Mouse (Mus musculus): ENCODE results near the gene Oxnad1. TPM values are rescaled to one million over a fixed set of nuclear protein-coding genes. Genes with fewer than 3 reads are reported as not detected.
"Not testable (repeated sequence)": the region's sequence is repeated elsewhere in the genome, so short reads cannot be mapped to it uniquely, and the experiment has no call there.

Oxnad1 gene
- polyA plus RNA-seq, 1 experiment from 2014 or later: 20.4 TPM

GRCm38 (mm10) chr14:32091704-32092103 lies 6.5 kb downstream of the Oxnad1 start:
- Histone ChIP-seq H3K27ac (no peak overlapping the region), H3K4me1 (peaks cover 19% of the 10 kb centered on the region), H3K27me3 (no peaks in the 10 kb centered on the region), H3K9me3 (no peaks in the 10 kb centered on the region), H3K4me3 (no peak overlapping the region), H3K9ac (no peak overlapping the region), H3K36me3 (peaks cover 32% of the 10 kb centered on the region), H3K4me2 (no peak overlapping the region)
- ATAC-seq (ENCODE audit: insufficient number of reproducible peaks, insufficient read depth, low FRiP score, low TSS enrichment, low read depth): no peak
- 59% methylated on average over 4 of the region's 4 CpGs for WGBS

- Histone ChIP-seq H3K4me1 (peaks cover 14% of the 10 kb centered on the region), H3K9me3 (no peaks in the 10 kb centered on the region), H3K27me3 (no peaks in the 10 kb centered on the region), H3K4me2 (no peak overlapping the region), H3K36me3 (peaks cover 45% of the 10 kb centered on the region), H3K9ac (no peak overlapping the region), H3K4me3 (no peak overlapping the region), H3K27ac (no peak overlapping the region)
- no peak for ATAC-seq (ENCODE audit: insufficient number of reproducible peaks, insufficient read depth, low FRiP score, low TSS enrichment, low read depth)
- WGBS: 69% methylated on average over 1 of the region's 1 CpGs
Measured at GRCm38 (mm10) chr14:32093018-32093417, 7.8 kb downstream of the Oxnad1 start.

GRCm38 (mm10) chr14:32093500-32094117 lies 8.4 kb downstream of the Oxnad1 start:
- Histone ChIP-seq H3K9me3 (no peaks in the 10 kb centered on the region), H3K4me3 (no peak overlapping the region), H3K9ac (no peak overlapping the region), H3K27ac (no peak overlapping the region), H3K27me3 (no peaks in the 10 kb centered on the region), H3K36me3 (peaks cover 51% of the 10 kb centered on the region), H3K4me2 (no peak overlapping the region), H3K4me1 (peaks cover 14% of the 10 kb centered on the region)
- 92% methylated on average over 11 of the region's 11 CpGs for WGBS
- no peak for ATAC-seq (ENCODE audit: insufficient number of reproducible peaks, insufficient read depth, low FRiP score, low TSS enrichment, low read depth)

GRCm38 (mm10) chr14:32095646-32096045 lies 10.5 kb downstream of the Oxnad1 start:
- Histone ChIP-seq H3K9me3 (no peaks in the 10 kb centered on the region), H3K4me3 (no peak overlapping the region), H3K27ac (no peak overlapping the region), H3K27me3 (no peaks in the 10 kb centered on the region), H3K36me3 (peaks cover 71% of the 10 kb centered on the region), H3K9ac (no peak overlapping the region), H3K4me2 (no peak overlapping the region), H3K4me1 (peaks cover 10% of the 10 kb centered on the region)
- no peak for ATAC-seq (ENCODE audit: insufficient number of reproducible peaks, insufficient read depth, low FRiP score, low TSS enrichment, low read depth)
- WGBS: 86% methylated on average over 5 of the region's 5 CpGs

- Histone ChIP-seq H3K27ac (no peak overlapping the region), H3K4me2 (no peak overlapping the region), H3K9me3 (no peaks in the 10 kb centered on the region), H3K36me3 (peaks cover 76% of the 10 kb centered on the region), H3K4me3 (no peak overlapping the region), H3K4me1 (no peaks in the 10 kb centered on the region), H3K9ac (no peak overlapping the region), H3K27me3 (no peaks in the 10 kb centered on the region)
- no peak for ATAC-seq (ENCODE audit: insufficient number of reproducible peaks, insufficient read depth, low FRiP score, low TSS enrichment, low read depth)
- WGBS: 77% methylated on average over 5 of the region's 5 CpGs
Measured at GRCm38 (mm10) chr14:32096740-32097139, 11.6 kb downstream of the Oxnad1 start.

- H3K9ac ChIP-seq: no peak overlapping the region
- H3K27ac ChIP-seq: no peak overlapping the region
- H3K4me3 ChIP-seq: no peak overlapping the region
- H3K9me3 ChIP-seq: no peaks in the 10 kb centered on the region
- no peak overlapping the region for H3K4me2 ChIP-seq
- 92% methylated on average over 7 of the region's 7 CpGs for WGBS
- peaks cover 73% of the 10 kb centered on the region for H3K36me3 ChIP-seq
- no peaks in the 10 kb centered on the region for H3K4me1 ChIP-seq
- no peak for ATAC-seq (ENCODE audit: insufficient number of reproducible peaks, insufficient read depth, low FRiP score, low TSS enrichment, low read depth)
- H3K27me3 ChIP-seq: no peaks in the 10 kb centered on the region
Measured at GRCm38 (mm10) chr14:32097691-32098090, 12.5 kb downstream of the Oxnad1 start.

GRCm38 (mm10) chr14:32098951-32099350 lies 13.8 kb downstream of the Oxnad1 start:
- ATAC-seq (ENCODE audit: insufficient number of reproducible peaks, insufficient read depth, low FRiP score, low TSS enrichment, low read depth): no peak
- peaks cover 68% of the 10 kb centered on the region for H3K36me3 ChIP-seq
- 82% methylated on average over 3 of the region's 3 CpGs for WGBS
- no peaks in the 10 kb centered on the region for H3K27me3 ChIP-seq
- H3K27ac ChIP-seq: no peak overlapping the region
- no peak overlapping the region for H3K9ac ChIP-seq
- no peak overlapping the region for H3K4me2 ChIP-seq
- H3K4me1 ChIP-seq: no peaks in the 10 kb centered on the region
- H3K4me3 ChIP-seq: no peak overlapping the region
- no peaks in the 10 kb centered on the region for H3K9me3 ChIP-seq

GRCm38 (mm10) chr14:32103556-32103955 lies 18.4 kb downstream of the Oxnad1 start:
- WGBS: 91% methylated on average over 4 of the region's 4 CpGs

GRCm38 (mm10) chr14:32105663-32106062 lies 20.5 kb downstream of the Oxnad1 start:
- H3K4me3 ChIP-seq: no peak overlapping the region
- 57% methylated on average over 7 of the region's 7 CpGs for WGBS
- H3K27ac ChIP-seq: no peak overlapping the region
- no peaks in the 10 kb centered on the region for H3K4me1 ChIP-seq
- ATAC-seq (ENCODE audit: insufficient number of reproducible peaks, insufficient read depth, low FRiP score, low TSS enrichment, low read depth): no peak
- H3K36me3 ChIP-seq: peaks cover 17% of the 10 kb centered on the region
- H3K9ac ChIP-seq: no peak overlapping the region
- H3K27me3 ChIP-seq: no peaks in the 10 kb centered on the region
- no peaks in the 10 kb centered on the region for H3K9me3 ChIP-seq
- H3K4me2 ChIP-seq: no peak overlapping the region

More at GRCm38 (mm10) chr14:32103556-32103955, 18.4 kb downstream of the Oxnad1 start:
- ATAC-seq (ENCODE audit: insufficient number of reproducible peaks, insufficient read depth, low FRiP score, low TSS enrichment, low read depth): no peak
- Histone ChIP-seq H3K4me3 (no peak overlapping the region), H3K9ac (no peak overlapping the region), H3K27ac (no peak overlapping the region), H3K4me1 (no peaks in the 10 kb centered on the region), H3K27me3 (no peaks in the 10 kb centered on the region), H3K4me2 (no peak overlapping the region), H3K36me3 (peaks cover 38% of the 10 kb centered on the region), H3K9me3 (no peaks in the 10 kb centered on the region)

- WGBS: 86% methylated on average over 4 of the region's 4 CpGs
- H3K27ac ChIP-seq: no peak overlapping the region
- H3K4me1 ChIP-seq: no peaks in the 10 kb centered on the region
- H3K36me3 ChIP-seq: peaks cover 11% of the 10 kb centered on the region
- no peak overlapping the region for H3K4me2 ChIP-seq
- no peak for ATAC-seq (ENCODE audit: insufficient number of reproducible peaks, insufficient read depth, low FRiP score, low TSS enrichment, low read depth)
- no peaks in the 10 kb centered on the region for H3K27me3 ChIP-seq
- no peaks in the 10 kb centered on the region for H3K9me3 ChIP-seq
- H3K4me3 ChIP-seq: no peak overlapping the region
- no peak overlapping the region for H3K9ac ChIP-seq
Measured at GRCm38 (mm10) chr14:32106911-32107310, 21.7 kb downstream of the Oxnad1 start.

GRCm38 (mm10) chr14:32112124-32112523 lies 26.9 kb downstream of the Oxnad1 start:
- not testable (repeated sequence) for H3K4me1 ChIP-seq; H3K9ac ChIP-seq; H3K27me3 ChIP-seq; ATAC-seq (ENCODE audit: insufficient number of reproducible peaks, insufficient read depth, low FRiP score, low TSS enrichment, low read depth); H3K4me2 ChIP-seq; H3K36me3 ChIP-seq; H3K4me3 ChIP-seq; H3K27ac ChIP-seq; H3K9me3 ChIP-seq
- WGBS: 91% methylated on average over 10 of the region's 10 CpGs

- Histone ChIP-seq H3K9ac (no peak overlapping the region), H3K4me1 (no peaks in the 10 kb centered on the region), H3K27ac (no peak overlapping the region), H3K4me3 (no peak overlapping the region), H3K9me3 (no peaks in the 10 kb centered on the region), H3K36me3 (no peaks in the 10 kb centered on the region), H3K27me3 (no peaks in the 10 kb centered on the region), H3K4me2 (no peak overlapping the region)
- no peak for ATAC-seq (ENCODE audit: insufficient number of reproducible peaks, insufficient read depth, low FRiP score, low TSS enrichment, low read depth)
- 64% methylated on average over 11 of the region's 11 CpGs for WGBS
Measured at GRCm38 (mm10) chr14:32120940-32121919, 36.1 kb downstream of the Oxnad1 start.
